Mouse (Mus musculus) lung, adult 10 weeks (tissue): Measurements from ENCODE around the gene Sec1. TPM values are rescaled to one million over a fixed set of nuclear protein-coding genes. Genes with fewer than 3 reads are reported as not detected.

ENCODE experiments used
- polyA plus RNA-seq: library from polyadenylated mRNA; stranded (reverse); fragments of 350-450 nt; fragmentation: Illumina TruSeq; extraction: RNeasy Lipid Tissue Mini Kit (QIAGEN cat#74804); gene quantifications from one replicate; pipeline ENCODE4 v1.2.3, GENCODE M21; 2014; ENCODE audit warnings: low read depth, low replicate concordance; ENCODE audit not compliant: insufficient read depth

Sec1 gene
- 0.90 TPM for polyA plus RNA-seq

GRCm38 (mm10) chr7:45693921-45694591 is at the start of gene Sec1:
Sec1 (minus strand) TSS chr7:45694402.

GRCm38 (mm10) chr7:45725713-45726112 is 31.5 kb upstream of the Sec1 start, which contains the start of gene Spaca4:
Spaca4 (minus strand) TSS chr7:45725813.

GRCm38 (mm10) chr7:45720413-45721233 is 26.4 kb upstream of the Sec1 start, which contains the start of gene Fam83e:
Fam83e (plus strand) TSS chr7:45721212.

GRCm38 (mm10) chr7:45717918-45718297 is 23.7 kb upstream of the Sec1 start, which contains the start of gene Sphk2:
Sphk2 (minus strand) TSS chr7:45718002.

GRCm38 (mm10) chr7:45715090-45715708 is 21.0 kb upstream of the Sec1 start, which contains the start of gene Rpl18:
Rpl18 (plus strand) TSS chr7:45715457.

GRCm38 (mm10) chr7:45704730-45705442 is 10.7 kb upstream of the Sec1 start, which contains the start of gene Dbp:
Dbp (plus strand) TSS chr7:45705088.

GRCm38 (mm10) chr7:45699523-45700141 is 5.4 kb upstream of the Sec1 start, which contains the start of gene Car11:
Car11 (plus strand) TSS chr7:45699843.

GRCm38 (mm10) chr7:45683396-45684050 is 10.7 kb downstream of the Sec1 start, which contains the start of gene Ntn5:
Ntn5 (plus strand) TSS chr7:45684022.

GRCm38 (mm10) chr7:45666161-45666560 is 28.0 kb downstream of the Sec1 start, which contains the start of gene Fut2:
Fut2 (minus strand) TSS chr7:45666394.

GRCm38 (mm10) chr7:45639561-45640027 is 54.6 kb downstream of the Sec1 start, which contains the start of gene Mamstr:
Mamstr (plus strand) TSS chr7:45639977.

Other genes with a start within 250 kb of the Sec1 start
- 2,902 TPM for gene Ftl1, start 234.5 kb downstream of the Sec1 start, polyA plus RNA-seq
- 93.3 TPM for gene Bax, start 227.5 kb downstream of the Sec1 start, polyA plus RNA-seq
- gene Tulp2, start 212.5 kb downstream of the Sec1 start, polyA plus RNA-seq, result not detected
- not detected for gene Gm45808, start 207.6 kb downstream of the Sec1 start, polyA plus RNA-seq
- gene Dhdh, start 205.6 kb downstream of the Sec1 start, polyA plus RNA-seq, result 5.0 TPM
- 134 TPM for gene Nucb1, start 184.0 kb downstream of the Sec1 start, polyA plus RNA-seq
- 62.8 TPM for gene Ppp1r15a, start 168.1 kb downstream of the Sec1 start, polyA plus RNA-seq
- 5.7 TPM for gene Plekha4, start 168.1 kb downstream of the Sec1 start, polyA plus RNA-seq
- 0.54 TPM for gene Hsd17b14, start 139.5 kb downstream of the Sec1 start, polyA plus RNA-seq
- gene Bcat2, start 124.2 kb downstream of the Sec1 start, polyA plus RNA-seq, result 43.0 TPM
- not detected for gene Fgf21, start 78.9 kb downstream of the Sec1 start, polyA plus RNA-seq
- gene Fut1, start 77.1 kb downstream of the Sec1 start, polyA plus RNA-seq, result not detected
- 0.38 TPM for gene Izumo1, start 72.6 kb downstream of the Sec1 start, polyA plus RNA-seq
- 47.4 TPM for gene Rasip1, start 66.9 kb downstream of the Sec1 start, polyA plus RNA-seq
- gene Mamstr, start 54.4 kb downstream of the Sec1 start, polyA plus RNA-seq, result 1.9 TPM
- 0.20 TPM for gene Fut2, start 28.0 kb downstream of the Sec1 start, polyA plus RNA-seq
- gene Ntn5, start 10.4 kb downstream of the Sec1 start, polyA plus RNA-seq, result 0.75 TPM
- 1.7 TPM for gene Car11, start 5.4 kb upstream of the Sec1 start, polyA plus RNA-seq
- 6.5 TPM for gene Dbp, start 10.7 kb upstream of the Sec1 start, polyA plus RNA-seq
- 1,283 TPM for gene Rpl18, start 21.1 kb upstream of the Sec1 start, polyA plus RNA-seq
- 16.2 TPM for gene Sphk2, start 23.6 kb upstream of the Sec1 start, polyA plus RNA-seq
- 3.8 TPM for gene Fam83e, start 26.8 kb upstream of the Sec1 start, polyA plus RNA-seq
- not detected for gene Spaca4, start 31.4 kb upstream of the Sec1 start, polyA plus RNA-seq
- gene Lmtk3, start 89.3 kb upstream of the Sec1 start, polyA plus RNA-seq, result 0.09 TPM
- gene Sult2b1, start 90.3 kb upstream of the Sec1 start, polyA plus RNA-seq, result 2.2 TPM
- 73.8 TPM for gene Cyth2, start 120.2 kb upstream of the Sec1 start, polyA plus RNA-seq
- not detected for gene Kcnj14, start 130.4 kb upstream of the Sec1 start, polyA plus RNA-seq
- 10.2 TPM for gene Grwd1, start 136.5 kb upstream of the Sec1 start, polyA plus RNA-seq
- 108 TPM for gene Kdelr1, start 178.4 kb upstream of the Sec1 start, polyA plus RNA-seq
- gene Grin2d, start 184.0 kb upstream of the Sec1 start, polyA plus RNA-seq, result 0.46 TPM
- not detected for gene Syngr4, start 202.3 kb upstream of the Sec1 start, polyA plus RNA-seq
- gene Tmem143, start 202.5 kb upstream of the Sec1 start, polyA plus RNA-seq, result 8.7 TPM
- gene Emp3, start 227.0 kb upstream of the Sec1 start, polyA plus RNA-seq, result 138 TPM
- 3.5 TPM for gene Ccdc114, start 229.7 kb upstream of the Sec1 start, polyA plus RNA-seq